Mouse (Mus musculus): ENCODE measurements around the gene Irf2. TPM values are rescaled to one million over a fixed set of nuclear protein-coding genes. Genes with fewer than 3 reads are reported as not detected.
A peak's percentile ranks its signal among the peaks of the same experiment; 100 is the strongest.

Irf2 gene
- polyA plus RNA-seq, 1 experiment from 2014 or later, result 10.6 TPM

DNA sequence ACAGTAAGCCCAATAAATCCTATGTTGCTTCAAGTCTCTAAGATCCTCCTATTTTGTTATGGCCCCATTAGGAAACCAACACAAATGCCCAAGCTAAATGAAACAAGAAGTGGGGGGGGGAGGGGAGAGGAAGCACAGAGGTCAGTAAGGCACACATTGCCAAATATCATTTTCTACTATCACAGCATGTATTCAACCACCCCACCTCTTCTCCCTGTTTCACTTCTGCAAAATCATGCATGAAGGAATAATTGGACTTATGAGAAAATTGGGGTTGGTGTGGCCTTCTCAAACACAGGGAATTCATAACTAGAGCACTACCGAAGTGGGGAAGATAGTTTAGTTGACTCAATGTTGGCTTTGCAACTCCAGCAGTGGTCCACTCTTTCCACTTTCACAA is 146.7 kb downstream of the Irf2 start:
- H3K4me2 ChIP-seq (ENCODE audit: low read depth, low read length), result no peak overlapping the region
- no peak overlapping the region for H3K4me3 ChIP-seq (ENCODE audit: low read depth, low read length)
- no peaks in the 10 kb centered on the region for H3K27me3 ChIP-seq (ENCODE audit: control insufficient read depth, insufficient read depth, low read depth, low read length)
- no peak for ATAC-seq (ENCODE audit: low read depth)
- H3K9me3 ChIP-seq (replicated peaks; ENCODE audit: control insufficient read depth, low read length), result no peaks in the 10 kb centered on the region
- H3K4me1 ChIP-seq (ENCODE audit: control insufficient read depth, low read depth, low read length), result peaks cover 8% of the 10 kb centered on the region
- H3K27ac ChIP-seq (ENCODE audit: low read length), result no peak overlapping the region
- WGBS (ENCODE audit: insufficient replicate concordance), result 67% methylated on average over 1 of the region's 1 CpGs
- H3K36me3 ChIP-seq (ENCODE audit: control insufficient read depth, insufficient read depth), result no peaks in the 10 kb centered on the region
- H3K9ac ChIP-seq (ENCODE audit: low read depth, low read length), result no peak overlapping the region

DNA sequence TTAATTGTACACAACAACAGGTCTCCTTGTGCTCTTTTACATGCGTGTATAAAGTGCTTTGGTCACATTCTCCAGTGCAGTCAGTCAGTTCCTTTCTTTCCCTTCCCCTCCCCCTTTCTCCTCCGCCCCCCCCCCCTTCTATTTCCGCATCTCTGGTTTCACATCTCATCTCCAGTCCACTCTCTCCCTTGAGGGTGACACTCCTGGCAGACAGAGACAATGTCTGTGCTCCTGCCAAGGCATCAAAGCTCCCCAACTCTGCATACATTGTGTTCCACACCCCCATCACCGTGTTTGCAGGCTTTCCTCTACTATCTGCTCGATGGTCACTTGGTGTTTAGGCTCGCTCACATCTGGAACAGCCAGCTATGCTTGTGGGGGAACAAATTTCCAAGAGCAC is 147.9 kb downstream of the Irf2 start:
- no peak overlapping the region for H3K4me3 ChIP-seq (ENCODE audit: low read depth, low read length)
- H3K4me2 ChIP-seq (ENCODE audit: low read depth, low read length), result no peak overlapping the region
- no peak overlapping the region for H3K27ac ChIP-seq (ENCODE audit: low read length)
- no peaks in the 10 kb centered on the region for H3K9me3 ChIP-seq (replicated peaks; ENCODE audit: control insufficient read depth, low read length)
- H3K36me3 ChIP-seq (ENCODE audit: control insufficient read depth, insufficient read depth), result no peaks in the 10 kb centered on the region
- ATAC-seq (ENCODE audit: low read depth), result no peak
- H3K4me1 ChIP-seq (ENCODE audit: control insufficient read depth, low read depth, low read length), result peaks cover 8% of the 10 kb centered on the region
- no peak overlapping the region for H3K9ac ChIP-seq (ENCODE audit: low read depth, low read length)
- 57% methylated on average over 5 of the region's 6 CpGs for WGBS (ENCODE audit: insufficient replicate concordance)
- no peaks in the 10 kb centered on the region for H3K27me3 ChIP-seq (ENCODE audit: control insufficient read depth, insufficient read depth, low read depth, low read length)

DNA sequence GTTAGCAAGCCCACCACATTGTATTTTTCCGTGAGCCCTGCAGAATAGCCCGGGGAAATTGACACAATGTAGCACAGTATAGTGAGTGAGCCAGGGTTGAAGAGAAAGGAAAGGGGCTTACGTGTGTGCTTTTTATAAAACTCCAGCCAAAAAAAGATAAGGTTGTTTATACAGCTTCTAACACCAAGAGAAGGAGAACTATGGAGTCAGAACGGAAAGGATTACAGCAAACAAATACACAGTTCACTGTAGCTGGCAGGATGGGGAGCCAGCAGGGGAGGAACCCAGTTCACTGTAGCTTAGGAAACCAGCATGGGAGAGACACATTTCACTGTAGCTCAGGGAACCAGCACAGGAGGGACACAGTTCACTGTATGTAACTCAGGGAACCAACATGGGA is 149.0 kb downstream of the Irf2 start:
- Histone ChIP-seq H3K4me1 (ENCODE audit: control insufficient read depth, low read depth, low read length) (peaks cover 8% of the 10 kb centered on the region), H3K27me3 (ENCODE audit: control insufficient read depth, insufficient read depth, low read depth, low read length) (no peaks in the 10 kb centered on the region), H3K4me3 (ENCODE audit: low read depth, low read length) (no peak overlapping the region), H3K36me3 (ENCODE audit: control insufficient read depth, insufficient read depth) (no peaks in the 10 kb centered on the region), H3K9me3 (replicated peaks; ENCODE audit: control insufficient read depth, low read length) (no peaks in the 10 kb centered on the region), H3K9ac (ENCODE audit: low read depth, low read length) (no peak overlapping the region), H3K4me2 (ENCODE audit: low read depth, low read length) (no peak overlapping the region), H3K27ac (ENCODE audit: low read length) (no peak overlapping the region)
- peak; percentile 54 for ATAC-seq (ENCODE audit: low read depth)
- 40% methylated on average over 4 of the region's 4 CpGs for WGBS (ENCODE audit: insufficient replicate concordance)

DNA sequence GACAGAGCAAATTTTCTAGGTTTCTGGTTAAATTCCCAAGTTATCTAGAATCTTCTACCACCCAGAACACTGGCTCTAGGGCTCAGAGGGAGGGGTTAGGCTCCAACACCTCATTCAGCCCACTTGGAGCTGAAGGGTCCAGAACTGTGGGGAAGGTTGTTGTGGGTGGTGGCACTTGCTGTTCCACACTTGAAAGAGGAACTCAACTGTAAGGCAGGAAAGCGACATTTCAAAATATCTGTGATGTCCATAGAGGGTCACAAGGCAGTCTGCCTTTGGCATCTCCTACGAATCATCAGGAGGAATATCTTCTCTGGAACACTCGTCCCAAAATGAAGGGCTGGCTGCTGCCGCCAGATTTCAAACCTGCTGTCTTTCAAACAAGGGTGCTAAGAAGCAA is 150.7 kb downstream of the Irf2 start:
- Histone ChIP-seq H3K27ac (ENCODE audit: low read length) (peak overlapping the region; percentile 53; the same call in 1 of the 2 replicates), H3K36me3 (ENCODE audit: control insufficient read depth, insufficient read depth) (no peaks in the 10 kb centered on the region), H3K4me1 (ENCODE audit: control insufficient read depth, low read depth, low read length) (peaks cover 8% of the 10 kb centered on the region), H3K27me3 (ENCODE audit: control insufficient read depth, insufficient read depth, low read depth, low read length) (no peaks in the 10 kb centered on the region), H3K4me2 (ENCODE audit: low read depth, low read length) (no peak overlapping the region), H3K4me3 (ENCODE audit: low read depth, low read length) (no peak overlapping the region), H3K9me3 (replicated peaks; ENCODE audit: control insufficient read depth, low read length) (no peaks in the 10 kb centered on the region), H3K9ac (ENCODE audit: low read depth, low read length) (no peak overlapping the region)
- ATAC-seq (ENCODE audit: low read depth), result no peak
- 37% methylated on average over 4 of the region's 4 CpGs for whole genome bisulfite sequencing (ENCODE audit: insufficient replicate concordance)

DNA sequence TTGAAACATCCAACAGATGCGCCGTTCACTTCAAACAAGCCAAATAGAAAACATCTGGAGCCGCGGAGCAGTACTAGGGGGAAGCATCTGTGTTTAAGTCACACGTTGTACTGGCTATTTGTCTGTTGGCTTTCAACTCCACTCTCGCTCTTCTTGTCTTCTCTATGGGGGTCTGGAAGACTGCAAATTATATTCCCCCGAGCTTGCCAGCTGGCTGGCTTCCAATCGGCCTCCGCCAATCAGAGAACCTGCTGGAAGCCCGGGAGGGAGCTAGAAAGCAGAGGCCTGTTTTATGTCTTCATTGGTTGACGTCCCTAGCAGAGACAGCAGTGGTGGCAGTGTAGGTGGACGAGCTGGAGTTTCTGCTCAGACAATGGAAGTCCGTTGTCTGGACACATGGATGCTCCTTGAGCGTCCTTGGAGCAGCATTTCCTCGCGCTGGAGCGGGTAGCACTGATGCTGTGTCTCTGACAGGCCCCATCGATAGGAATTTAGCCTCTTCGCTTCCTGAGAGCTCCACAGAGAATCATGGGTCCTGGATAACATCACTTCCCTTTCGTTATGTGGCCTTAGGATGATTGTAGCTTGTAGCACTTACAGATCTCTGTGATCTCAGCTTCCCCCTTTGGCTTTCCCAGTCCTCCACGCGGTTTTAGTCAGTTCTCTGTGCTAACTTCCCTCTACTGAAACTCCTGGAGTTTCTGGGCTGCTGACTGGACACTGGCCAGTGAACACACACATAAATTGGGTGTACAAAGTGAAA is 153.2 kb downstream of the Irf2 start:
- peaks cover 8% of the 10 kb centered on the region for H3K4me1 ChIP-seq (ENCODE audit: control insufficient read depth, low read depth, low read length)
- no peak overlapping the region for H3K4me2 ChIP-seq (ENCODE audit: low read depth, low read length)
- H3K4me3 ChIP-seq (ENCODE audit: low read depth, low read length), result no peak overlapping the region
- ATAC-seq (ENCODE audit: low read depth), result no peak; the same call in 1 of the 2 replicates
- H3K9ac ChIP-seq (ENCODE audit: low read depth, low read length), result no peak overlapping the region
- 62% methylated on average over 22 of the region's 22 CpGs for WGBS (ENCODE audit: insufficient replicate concordance)
- no peaks in the 10 kb centered on the region for H3K9me3 ChIP-seq (replicated peaks; ENCODE audit: control insufficient read depth, low read length)
- peak overlapping the region; percentile 51; the same call in 1 of the 2 replicates for H3K27ac ChIP-seq (ENCODE audit: low read length)
- no peaks in the 10 kb centered on the region for H3K36me3 ChIP-seq (ENCODE audit: control insufficient read depth, insufficient read depth)
- no peaks in the 10 kb centered on the region for H3K27me3 ChIP-seq (ENCODE audit: control insufficient read depth, insufficient read depth, low read depth, low read length)

DNA sequence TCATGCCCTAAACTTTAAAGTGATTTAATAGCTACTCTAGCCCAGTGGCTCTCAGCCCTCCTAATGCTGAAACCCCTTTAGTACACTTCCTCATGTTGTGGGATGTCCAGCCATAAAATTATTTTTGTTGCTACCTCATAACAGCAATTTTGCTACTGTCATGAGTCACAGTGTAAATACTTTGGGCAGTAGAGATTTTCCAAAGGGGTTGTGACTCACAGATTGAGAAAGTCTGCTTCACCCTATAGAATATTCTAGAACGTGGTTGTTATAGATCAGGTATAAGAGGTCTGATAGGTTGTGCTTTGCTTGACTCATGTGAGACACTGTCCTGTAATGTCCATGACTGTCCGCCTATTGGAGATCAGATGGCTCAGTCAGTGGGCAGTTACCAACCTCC is 154.9 kb downstream of the Irf2 start:
- Histone ChIP-seq H3K27me3 (ENCODE audit: control insufficient read depth, insufficient read depth, low read depth, low read length) (no peaks in the 10 kb centered on the region), H3K9ac (ENCODE audit: low read depth, low read length) (no peak overlapping the region), H3K36me3 (ENCODE audit: control insufficient read depth, insufficient read depth) (no peaks in the 10 kb centered on the region), H3K9me3 (replicated peaks; ENCODE audit: control insufficient read depth, low read length) (no peaks in the 10 kb centered on the region), H3K4me1 (ENCODE audit: control insufficient read depth, low read depth, low read length) (no peaks in the 10 kb centered on the region), H3K27ac (ENCODE audit: low read length) (no peak overlapping the region), H3K4me3 (ENCODE audit: low read depth, low read length) (no peak overlapping the region), H3K4me2 (ENCODE audit: low read depth, low read length) (no peak overlapping the region)
- 71% methylated on average over 2 of the region's 2 CpGs for WGBS (ENCODE audit: insufficient replicate concordance)
- no peak for ATAC-seq (ENCODE audit: low read depth)

DNA sequence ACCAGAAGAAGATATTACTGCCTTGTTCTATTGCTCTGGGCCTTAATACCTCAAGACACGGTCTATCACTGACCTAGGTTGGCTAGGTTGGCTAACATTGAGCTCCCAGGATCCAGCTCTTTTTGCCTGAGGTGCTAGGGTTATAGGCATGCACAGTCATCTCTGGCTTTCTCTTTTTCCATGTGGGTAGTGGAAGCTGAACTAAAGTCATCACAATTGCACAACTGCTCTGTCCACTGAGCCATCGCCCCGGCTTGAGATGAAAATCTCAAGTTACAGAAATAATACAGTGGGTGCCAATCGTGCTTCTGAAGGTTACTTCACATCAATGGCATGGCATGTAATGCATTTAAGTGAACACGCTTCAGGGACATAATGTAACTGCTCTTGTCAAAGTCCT is 156.5 kb downstream of the Irf2 start:
- no peaks in the 10 kb centered on the region for H3K36me3 ChIP-seq (ENCODE audit: control insufficient read depth, insufficient read depth)
- no peaks in the 10 kb centered on the region for H3K27me3 ChIP-seq (ENCODE audit: control insufficient read depth, insufficient read depth, low read depth, low read length)
- no peak overlapping the region for H3K4me3 ChIP-seq (ENCODE audit: low read depth, low read length)
- no peak overlapping the region for H3K4me2 ChIP-seq (ENCODE audit: low read depth, low read length)
- H3K27ac ChIP-seq (ENCODE audit: low read length), result no peak overlapping the region
- H3K9me3 ChIP-seq (replicated peaks; ENCODE audit: control insufficient read depth, low read length), result no peaks in the 10 kb centered on the region
- no peak overlapping the region for H3K9ac ChIP-seq (ENCODE audit: low read depth, low read length)
- WGBS (ENCODE audit: insufficient replicate concordance), result 79% methylated on average over 5 of the region's 5 CpGs
- no peak for ATAC-seq (ENCODE audit: low read depth)
- H3K4me1 ChIP-seq (ENCODE audit: control insufficient read depth, low read depth, low read length), result no peaks in the 10 kb centered on the region

DNA sequence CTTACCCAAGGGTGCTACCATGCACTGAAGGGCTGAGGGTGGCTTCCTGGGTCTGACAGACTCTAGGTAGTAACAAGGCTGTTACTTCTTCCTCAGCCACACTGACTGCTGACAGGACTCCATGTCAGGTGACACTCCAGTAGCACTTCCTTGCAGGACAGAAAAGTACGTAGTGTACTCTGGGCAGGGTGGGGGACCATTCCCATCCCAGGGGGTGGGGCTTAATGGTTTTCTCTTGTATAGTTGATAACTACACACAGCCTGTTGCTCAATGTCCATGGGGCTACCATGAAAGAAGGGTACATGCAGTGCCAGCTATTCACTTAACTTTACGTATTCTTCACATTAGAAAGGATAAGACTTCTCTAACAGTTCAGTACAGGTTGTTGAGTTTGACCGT is 157.2 kb downstream of the Irf2 start:
- Histone ChIP-seq H3K27me3 (ENCODE audit: control insufficient read depth, insufficient read depth, low read depth, low read length) (no peaks in the 10 kb centered on the region), H3K36me3 (ENCODE audit: control insufficient read depth, insufficient read depth) (no peaks in the 10 kb centered on the region), H3K4me3 (ENCODE audit: low read depth, low read length) (no peak overlapping the region), H3K9me3 (replicated peaks; ENCODE audit: control insufficient read depth, low read length) (no peaks in the 10 kb centered on the region), H3K9ac (ENCODE audit: low read depth, low read length) (no peak overlapping the region), H3K4me1 (ENCODE audit: control insufficient read depth, low read depth, low read length) (no peaks in the 10 kb centered on the region), H3K4me2 (ENCODE audit: low read depth, low read length) (no peak overlapping the region), H3K27ac (ENCODE audit: low read length) (no peak overlapping the region)
- no peak for ATAC-seq (ENCODE audit: low read depth)
- 72% methylated on average over 3 of the region's 3 CpGs for WGBS (ENCODE audit: insufficient replicate concordance)
